8 mouse cellular contexts compared by ENCODE assay signal in genomic region chr8:56551361-56551852, GRCm38 (mm10). TPM values are rescaled to one million over a fixed set of nuclear protein-coding genes. Genes with fewer than 3 reads are reported as not detected.
DNase-seq lines count a peak whose midpoint lies in the region; ATAC-seq and TF ChIP-seq lines count a peak whose summit lies in the region.

No protein-coding gene starts in this region.

- WGBS in cerebellum, adult 2 months = under 1% methylated on average over 28 of the region's 28 CpGs
- WGBS in forebrain, postnatal 0 days = under 1% methylated on average over 28 of the region's 28 CpGs
- WGBS in lung, embryonic 15.5 days = under 1% methylated on average over 28 of the region's 28 CpGs

- no peak for TF ChIP-seq POLR2A in cerebellum, adult 2 months (IDR thresholded peaks at IDR 0.05; ENCODE audit: borderline replicate concordance, insufficient read depth, low read length)

- peaks cover 3% of the 10 kb centered on the region for H3K4me1 ChIP-seq in cerebellum, adult 2 months (ENCODE audit: control insufficient read depth, insufficient read depth, low read length)
- H3K4me1 ChIP-seq in forebrain, postnatal 0 days (ENCODE audit: insufficient read depth) = peaks cover 9% of the 10 kb centered on the region; the same call in 1 of the 2 replicates
- H3K4me1 ChIP-seq in lung, embryonic 15.5 days = peaks cover 8% of the 10 kb centered on the region

- no peaks in the 10 kb centered on the region for H3K36me3 ChIP-seq in forebrain, postnatal 0 days (ENCODE audit: insufficient read depth)
- H3K36me3 ChIP-seq in lung, embryonic 15.5 days = no peaks in the 10 kb centered on the region

- TF ChIP-seq CTCF in cerebellum, adult 2 months (IDR thresholded peaks at IDR 0.05; ENCODE audit: borderline replicate concordance, insufficient read depth, low read depth, low read length) = no peak
- no peak for TF ChIP-seq CTCF in forebrain, postnatal 0 days (IDR thresholded peaks at IDR 0.05; ENCODE audit: low read depth)

- H3K9me3 ChIP-seq in forebrain, postnatal 0 days (ENCODE audit: low read length) = no peaks in the 10 kb centered on the region
- H3K9me3 ChIP-seq in lung, embryonic 15.5 days = no peaks in the 10 kb centered on the region

- peak overlapping the region; percentile 83 for H3K4me3 ChIP-seq in cerebellum, adult 2 months (replicated peaks; ENCODE audit: insufficient read depth, low read depth, low read length)
- peak overlapping the region; percentile 81 for H3K4me3 ChIP-seq in forebrain, postnatal 0 days (ENCODE audit: low read depth, low read length)
- peak overlapping the region; percentile 94 for H3K4me3 ChIP-seq in lung, embryonic 15.5 days

- peak overlapping the region; percentile 50 for H3K4me2 ChIP-seq in forebrain, postnatal 0 days (ENCODE audit: low read depth)
- peak overlapping the region; percentile 69 for H3K4me2 ChIP-seq in lung, embryonic 15.5 days

- peak overlapping the region; percentile 72 for H3K9ac ChIP-seq in forebrain, postnatal 0 days
- peak overlapping the region; percentile 89 for H3K9ac ChIP-seq in lung, embryonic 15.5 days

- DNase-seq in MEL-GATA-1-ER (ENCODE audit: extremely low read depth, low read depth) = peak; percentile 97
- peak; percentile 87 to 91 for DNase-seq in cerebellum, adult 2 months
- peak; percentile 95 for DNase-seq in forebrain, postnatal 0 days
- peak; percentile 91 for DNase-seq in heart, postnatal 4 days
- peak; percentile 92 for DNase-seq in layer of hippocampus, adult 8-10 months (ENCODE audit: low spot score in 2 of 2)
- DNase-seq in ovary, postnatal 14 days (ENCODE audit: low spot score) = peak; percentile 73
- DNase-seq in thymus, postnatal 14 days = peak; percentile 85

- peak overlapping the region; percentile 79 for H3K27ac ChIP-seq in cerebellum, adult 2 months (ENCODE audit: insufficient read depth, low read length)
- H3K27ac ChIP-seq in forebrain, postnatal 0 days (ENCODE audit: low read depth, low read length) = peak overlapping the region; percentile 91
- H3K27ac ChIP-seq in lung, embryonic 15.5 days = peak overlapping the region; percentile 77

- no peaks in the 10 kb centered on the region for H3K27me3 ChIP-seq in cerebellum, adult 2 months (ENCODE audit: control insufficient read depth, insufficient read depth, low read length)
- H3K27me3 ChIP-seq in forebrain, postnatal 0 days (ENCODE audit: insufficient read depth, low read length) = no peaks in the 10 kb centered on the region
- no peaks in the 10 kb centered on the region for H3K27me3 ChIP-seq in lung, embryonic 15.5 days

- ATAC-seq in forebrain, postnatal 0 days = peak; percentile 99
- peak; percentile 98 for ATAC-seq in lung, embryonic 15.5 days (ENCODE audit: borderline replicate concordance, extremely low read depth, low FRiP score, low TSS enrichment)

RNA-seq across cellular contexts. Expression of gene Fbxo8, which starts 0.5 kb away (rescaled TPM):
- polyA plus RNA-seq in cerebellum, adult 2 months (2012; rRNA removed) = 40.9 and 48.7 TPM in 2 replicates
- 25.5 and 32.5 TPM in 2 replicates for total RNA-seq in forebrain, postnatal 0 days (2014; rRNA removed)
- 35.1 and 42.7 TPM in 2 replicates for polyA plus RNA-seq in forebrain, postnatal 0 days (2015; fragmentation: Nextera tagmentation; extraction: Ambion mirVana)
- 10 to 100 TPM; 33.5 to 33.8 TPM for total RNA-seq in heart, postnatal 4 days (2021)
- total RNA-seq in layer of hippocampus, adult 8-10 months (2022) = 10 to 100 TPM; 22.4 to 32.3 (median 29.8) TPM
- 36.9 and 39.6 TPM in 2 replicates for polyA plus RNA-seq in lung, embryonic 15.5 days (2015; fragmentation: Nextera tagmentation; extraction: Ambion mirVana)

RNA-seq across cellular contexts. Expression of gene Cep44, which starts 0.6 kb away (rescaled TPM):
- polyA plus RNA-seq in cerebellum, adult 2 months (2012; rRNA removed) = 22.3 and 24.8 TPM in 2 replicates
- total RNA-seq in forebrain, postnatal 0 days (2014; rRNA removed) = 33.8 and 38.9 TPM in 2 replicates
- 19.9 and 20.0 TPM in 2 replicates for polyA plus RNA-seq in forebrain, postnatal 0 days (2015; fragmentation: Nextera tagmentation; extraction: Ambion mirVana)
- total RNA-seq in heart, postnatal 4 days (2021) = 10 to 100 TPM; 18.7 to 22.1 TPM
- 10 to 100 TPM; 20.6 to 26.9 (median 24.8) TPM for total RNA-seq in layer of hippocampus, adult 8-10 months (2022)
- polyA plus RNA-seq in lung, embryonic 15.5 days (2015; fragmentation: Nextera tagmentation; extraction: Ambion mirVana) = 34.7 and 35.8 TPM in 2 replicates

Comparison
In these comparisons a context has a peak if more than half of its experiments do, and no peak if none do; other contexts are left out.
1. Peak in every context shown above with its lines: DNase-seq, ATAC-seq, H3K4me3 ChIP-seq and H3K27ac ChIP-seq.